Mouse (Mus musculus) E14TG2a.4 (cell line): Measurements from ENCODE around the gene Rorc.
A peak's percentile ranks its signal among the peaks of the same experiment; 100 is the strongest.

Source experiments
- H3K27me3 ChIP-seq: 2 replicates; pipeline ENCODE4 v1.6.1; 2014; ENCODE audit warnings: low read length, control low read depth; ENCODE audit not compliant: insufficient read depth
- H3K36me3 ChIP-seq: 2 replicates; pipeline ENCODE4 v1.6.1; 2014; ENCODE audit warnings: low read length, control low read depth; ENCODE audit not compliant: insufficient read depth
- H3K4me1 ChIP-seq: replicated peaks from 2 replicates; pipeline ENCODE4 v1.6.1; 2014; ENCODE audit warnings: low read depth, low read length, control low read depth
- H3K4me3 ChIP-seq: replicated peaks from 2 replicates; pipeline ENCODE4 v1.5.1; 2014; ENCODE audit warnings: mild to moderate bottlenecking, low read length
- H3K9me3 ChIP-seq: 2 replicates; pipeline ENCODE4 v1.6.1; 2014; ENCODE audit warnings: low read length, control low read depth
- CTCF ChIP-seq: conservative IDR thresholded peaks from 2 replicates; pipeline ENCODE4 v1.5.1; 2014; ENCODE audit warnings: low read length
- NANOG ChIP-seq: IDR thresholded peaks from 2 replicates; pipeline ENCODE4 v1.6.1; 2014; ENCODE audit warnings: borderline replicate concordance, low read length, mixed read lengths
- POU5F1 ChIP-seq: IDR thresholded peaks from 2 replicates; pipeline ENCODE4 v1.6.1; 2014; ENCODE audit warnings: low read length, borderline replicate concordance

Rorc gene

DNA sequence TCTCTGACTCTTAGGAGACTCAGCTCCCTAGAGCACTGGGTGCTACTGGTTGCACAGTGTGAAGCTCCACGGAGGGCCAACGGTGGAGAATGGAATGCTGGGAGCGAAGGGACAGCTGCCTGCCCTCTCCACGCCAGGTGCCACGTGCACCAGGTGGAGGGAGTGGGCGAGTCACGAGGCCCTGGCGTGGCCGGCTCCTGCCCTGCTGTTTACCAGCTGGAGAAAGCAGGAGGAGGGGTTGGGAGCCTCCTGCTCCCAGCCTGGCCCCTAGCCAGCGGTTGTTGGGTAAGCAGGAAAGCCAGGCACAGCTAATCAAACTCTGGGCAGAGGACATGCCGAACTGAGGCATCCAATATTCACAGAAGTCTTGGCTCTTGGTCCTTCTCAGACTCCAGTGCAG is 957 bp upstream of the Rorc start:
- H3K36me3 ChIP-seq = no peaks in the 10 kb centered on the region

DNA sequence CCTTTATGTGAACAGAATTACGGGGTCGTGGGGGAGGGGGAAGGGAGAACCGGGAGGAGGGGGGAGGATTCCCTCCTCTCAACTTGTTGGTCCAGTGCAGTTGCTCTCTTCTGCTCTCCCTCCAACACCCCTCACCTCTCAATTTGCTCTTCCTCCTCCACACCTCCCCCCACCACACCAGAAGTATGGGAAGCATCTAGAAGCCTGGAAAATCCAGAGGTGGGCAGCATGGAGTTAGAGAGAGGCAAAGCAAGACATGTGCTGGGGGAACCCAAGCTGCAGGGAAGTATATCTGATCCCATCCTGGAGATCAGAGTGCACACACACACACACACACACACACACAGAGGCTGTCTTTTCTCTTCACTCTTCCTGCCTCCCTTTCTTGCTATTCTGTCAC is 556 bp upstream of the Rorc start:
- H3K4me3 ChIP-seq = 0 out of 2 replicates have a peak overlapping the region, but pooled peaks have one; percentile 17
- no peak for TF ChIP-seq POU5F1
- no peak for TF ChIP-seq NANOG
- peaks cover 66% of the 10 kb centered on the region for H3K27me3 ChIP-seq
- H3K9me3 ChIP-seq = no peaks in the 10 kb centered on the region
- H3K36me3 ChIP-seq = no peaks in the 10 kb centered on the region
- peaks cover 55% of the 10 kb centered on the region for H3K4me1 ChIP-seq

More for the DNA sequence above, 957 bp upstream of the Rorc start:
- H3K9me3 ChIP-seq = no peaks in the 10 kb centered on the region
- peaks cover 51% of the 10 kb centered on the region for H3K4me1 ChIP-seq
- peak overlapping the region; percentile 17; the same call in 1 of the 2 replicates for H3K4me3 ChIP-seq
- peaks cover 62% of the 10 kb centered on the region for H3K27me3 ChIP-seq
- no peak for TF ChIP-seq NANOG
- TF ChIP-seq POU5F1 = no peak
- no peak for TF ChIP-seq CTCF

DNA sequence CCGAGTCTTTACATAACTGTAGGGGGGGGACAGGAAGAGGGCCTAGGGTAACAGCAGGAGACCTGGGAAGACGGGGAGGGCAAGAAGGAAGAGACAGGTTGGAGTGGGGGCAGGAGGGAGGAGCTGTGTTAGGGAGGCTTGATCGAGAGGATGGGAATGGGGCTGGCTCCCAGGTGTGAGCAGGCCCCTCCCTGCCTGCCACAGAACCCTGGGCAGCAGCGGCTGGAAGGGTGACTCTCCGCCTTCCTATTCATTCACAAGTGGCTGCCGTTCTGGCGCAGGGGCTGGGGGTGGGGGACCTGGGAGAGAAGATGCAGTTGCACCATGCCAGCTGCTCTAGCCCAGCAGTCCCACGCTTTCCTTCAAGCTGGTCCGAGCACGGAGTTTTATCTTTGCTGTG is 496 bp downstream of the Rorc start:
- no peaks in the 10 kb centered on the region for H3K36me3 ChIP-seq

DNA sequence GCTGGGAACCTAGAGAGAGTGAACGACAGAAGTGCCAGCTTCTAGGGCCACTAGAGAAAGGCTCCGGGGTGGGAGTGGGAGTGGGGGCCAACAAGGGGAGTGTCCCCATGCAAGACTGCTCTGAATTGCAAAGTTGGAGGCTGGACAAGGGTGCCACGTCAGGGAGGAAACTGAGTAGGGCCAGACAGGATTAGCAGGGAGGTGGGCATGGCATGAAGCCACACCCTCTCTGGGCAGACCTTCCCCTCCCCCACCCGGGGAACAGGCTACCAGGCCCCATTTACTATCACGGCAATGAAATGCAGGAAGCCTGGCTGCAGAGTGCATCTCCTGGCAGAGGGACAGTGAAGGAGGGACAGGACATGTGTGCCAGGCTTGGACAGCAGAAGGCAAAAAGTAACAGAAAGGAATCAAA is 1.0 kb downstream of the Rorc start:
- no peaks in the 10 kb centered on the region for H3K36me3 ChIP-seq
- TF ChIP-seq CTCF (no peak), NANOG (no peak), POU5F1 (no peak)
- H3K9me3 ChIP-seq = no peaks in the 10 kb centered on the region
- H3K4me1 ChIP-seq = peaks cover 62% of the 10 kb centered on the region
- peaks cover 71% of the 10 kb centered on the region for H3K27me3 ChIP-seq
- H3K4me3 ChIP-seq = peak overlapping the region; percentile 61; the same call in 1 of the 2 replicates

More for the DNA sequence above, 496 bp downstream of the Rorc start:
- Histone ChIP-seq H3K27me3 (peaks cover 70% of the 10 kb centered on the region), H3K4me3 (peak overlapping the region; percentile 61), H3K9me3 (no peaks in the 10 kb centered on the region), H3K4me1 (peaks cover 64% of the 10 kb centered on the region)
- TF ChIP-seq CTCF (no peak), POU5F1 (no peak), NANOG (no peak)

DNA sequence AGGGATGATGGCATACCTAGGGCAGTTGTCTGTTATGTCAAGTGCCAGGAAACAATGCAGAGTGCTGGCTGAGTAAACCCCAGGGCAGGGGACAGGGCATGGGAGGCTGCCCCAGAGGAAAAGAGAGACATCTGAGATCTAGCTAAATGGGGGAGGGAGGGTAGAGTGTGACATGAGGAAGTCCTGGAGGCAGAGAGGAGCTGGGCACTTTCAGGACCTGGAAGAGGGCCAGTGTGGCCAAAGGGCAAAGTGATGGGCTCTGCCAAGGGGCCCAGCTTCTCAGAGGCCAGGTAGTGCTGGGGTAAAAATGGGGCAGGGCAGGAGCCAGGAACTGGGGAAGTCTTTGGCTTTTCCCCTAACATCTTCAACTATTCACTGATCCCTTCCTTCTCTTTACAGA is 2.0 kb downstream of the Rorc start:
- TF ChIP-seq NANOG (no peak), POU5F1 (no peak), CTCF (no peak)
- H3K36me3 ChIP-seq = no peaks in the 10 kb centered on the region
- H3K9me3 ChIP-seq = no peaks in the 10 kb centered on the region
- peaks cover 60% of the 10 kb centered on the region for H3K4me1 ChIP-seq
- no peak overlapping the region for H3K4me3 ChIP-seq
- H3K27me3 ChIP-seq = peaks cover 74% of the 10 kb centered on the region

DNA sequence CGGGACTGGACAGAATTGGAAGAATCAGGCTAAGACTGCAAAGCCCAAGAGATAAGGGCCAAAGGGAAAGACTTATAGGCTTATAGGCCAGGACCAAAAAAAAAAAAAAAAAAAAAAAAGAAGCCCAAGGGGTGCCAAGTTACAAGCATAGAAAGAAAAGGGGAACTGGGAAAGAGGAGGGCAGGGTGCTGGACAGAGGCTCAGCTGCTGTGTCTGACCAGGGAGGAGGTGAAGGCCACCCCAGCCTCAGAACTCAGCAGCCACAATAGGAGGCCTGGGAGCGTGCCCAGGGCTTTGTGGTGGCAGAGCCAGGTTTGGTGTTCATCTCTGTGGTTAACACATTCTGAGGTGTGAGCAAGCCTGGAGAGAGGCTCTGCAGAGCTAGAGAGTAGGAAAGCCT is 2.6 kb downstream of the Rorc start:
- Histone ChIP-seq H3K9me3 (no peaks in the 10 kb centered on the region), H3K27me3 (peaks cover 74% of the 10 kb centered on the region), H3K36me3 (no peaks in the 10 kb centered on the region), H3K4me1 (peaks cover 58% of the 10 kb centered on the region), H3K4me3 (no peak overlapping the region)
- TF ChIP-seq CTCF = no peak
- TF ChIP-seq POU5F1 = no peak
- TF ChIP-seq NANOG = no peak

DNA sequence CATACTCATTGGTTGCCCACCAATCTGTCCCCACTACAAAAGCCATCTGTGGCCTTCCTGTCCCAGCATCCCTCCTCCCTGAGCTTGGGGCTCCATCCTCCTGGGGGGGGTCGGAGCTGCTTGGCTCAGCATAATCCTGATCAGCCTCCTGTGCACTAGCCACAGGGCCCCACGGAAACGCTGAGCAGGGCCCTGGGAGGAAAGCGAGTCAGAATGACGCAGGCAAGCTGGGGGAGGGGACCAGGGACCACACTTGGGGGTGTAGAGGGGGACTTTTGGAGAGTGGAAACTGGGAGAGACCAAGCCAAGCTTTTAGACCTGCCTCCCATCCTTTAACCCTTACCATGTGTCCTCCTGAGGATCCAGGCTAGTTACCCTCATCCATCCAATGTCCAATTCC is 3.3 kb downstream of the Rorc start:
- no peak overlapping the region for H3K4me3 ChIP-seq
- H3K9me3 ChIP-seq = no peaks in the 10 kb centered on the region
- no peak for TF ChIP-seq NANOG
- no peak for TF ChIP-seq POU5F1
- TF ChIP-seq CTCF = no peak
- H3K4me1 ChIP-seq = peaks cover 56% of the 10 kb centered on the region
- no peaks in the 10 kb centered on the region for H3K36me3 ChIP-seq
- peaks cover 74% of the 10 kb centered on the region for H3K27me3 ChIP-seq

DNA sequence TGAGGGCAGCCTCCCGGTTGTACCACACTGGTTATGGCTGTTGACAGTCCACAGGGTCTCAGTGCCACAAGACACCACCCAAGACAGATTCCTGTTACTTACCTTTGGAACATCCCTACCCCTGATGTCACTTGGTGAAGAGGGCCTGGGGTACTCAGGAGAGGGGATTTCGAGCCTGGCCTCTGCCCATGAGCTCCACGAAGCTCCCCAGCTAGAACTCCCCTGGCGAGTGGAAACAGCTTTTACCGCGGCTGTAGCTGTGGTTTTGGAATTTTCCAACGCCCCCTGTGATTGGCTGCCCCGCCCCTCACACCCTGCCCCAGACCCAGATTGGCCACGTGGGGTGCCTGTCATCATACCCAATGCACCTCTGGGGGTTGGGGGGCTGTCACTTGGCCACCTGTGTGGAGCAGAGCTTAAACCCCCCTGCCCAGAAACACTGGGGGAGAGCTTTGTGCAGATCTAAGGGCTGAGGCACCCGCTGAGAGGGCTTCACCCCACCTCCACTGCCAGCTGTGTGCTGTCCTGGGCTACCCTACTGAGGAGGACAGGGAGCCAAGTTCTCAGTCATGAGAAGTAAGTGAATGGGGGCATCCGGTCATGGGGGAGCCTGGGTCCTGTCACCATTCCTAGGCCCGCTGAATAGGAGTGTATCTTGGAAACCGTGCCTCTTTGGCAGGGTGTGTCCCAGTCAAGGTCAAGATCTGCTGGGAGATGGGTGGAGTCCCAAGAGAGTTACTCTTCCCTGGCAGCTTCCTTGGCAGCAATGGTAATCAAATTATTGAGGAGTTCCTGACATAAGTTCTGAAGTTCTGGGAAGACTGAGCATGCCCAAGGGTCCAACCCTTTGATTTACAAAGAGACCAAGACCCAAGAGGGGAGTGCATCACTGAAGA is 4.7 kb downstream of the Rorc start:
- peaks cover 70% of the 10 kb centered on the region for H3K27me3 ChIP-seq
- H3K4me3 ChIP-seq = no peak overlapping the region
- peaks cover 45% of the 10 kb centered on the region for H3K4me1 ChIP-seq
- H3K36me3 ChIP-seq = no peaks in the 10 kb centered on the region
- no peaks in the 10 kb centered on the region for H3K9me3 ChIP-seq
- TF ChIP-seq POU5F1 (no peak), NANOG (no peak), CTCF (no peak)

DNA sequence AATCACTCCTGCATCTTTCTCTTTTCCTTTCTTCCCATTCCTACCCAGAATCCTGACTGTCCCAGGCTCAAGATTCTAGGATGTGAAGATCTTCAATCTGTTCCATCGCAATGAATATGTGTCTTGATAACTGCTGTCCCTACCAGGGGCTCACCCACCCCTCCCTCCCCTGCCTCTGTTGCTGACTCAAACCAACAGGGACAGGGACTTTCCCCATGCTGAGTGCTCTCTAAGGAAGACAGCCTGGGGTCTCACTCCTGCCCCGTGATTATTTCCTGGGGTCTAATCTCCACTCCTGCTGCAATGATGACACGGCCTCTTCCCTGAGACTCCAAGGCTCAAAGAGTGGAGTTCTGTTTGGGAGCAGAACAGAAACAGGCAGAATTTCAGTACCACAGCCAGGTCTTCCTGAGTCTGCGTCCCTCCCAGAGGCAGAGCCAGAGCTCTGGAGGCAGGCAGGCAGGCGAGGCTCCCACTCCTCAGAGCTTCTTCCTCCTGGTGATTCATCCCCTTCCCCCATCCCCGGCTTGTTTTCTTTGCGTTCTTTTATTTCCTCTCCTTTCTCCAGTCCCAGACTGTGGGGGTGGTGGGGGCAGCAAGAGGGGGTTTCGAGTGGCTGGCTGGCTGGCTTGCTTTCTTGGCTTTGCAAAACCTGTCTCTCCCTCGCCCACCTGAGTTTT is 7.4 kb downstream of the Rorc start:
- H3K4me3 ChIP-seq = no peak overlapping the region
- peaks cover 21% of the 10 kb centered on the region for H3K4me1 ChIP-seq
- H3K27me3 ChIP-seq = peaks cover 67% of the 10 kb centered on the region
- no peaks in the 10 kb centered on the region for H3K36me3 ChIP-seq
- no peak for TF ChIP-seq CTCF
- TF ChIP-seq NANOG = no peak
- no peak for TF ChIP-seq POU5F1
- H3K9me3 ChIP-seq = no peaks in the 10 kb centered on the region
